Mouse (Mus musculus): Measurements from ENCODE around the gene Stx5a.
"Not testable (repeated sequence)": the region's sequence is repeated elsewhere in the genome, so short reads cannot be mapped to it uniquely, and the experiment has no call there.

- TF ChIP-seq CTCF (IDR thresholded peaks at IDR 0.05) = peak; percentile 39
- TF ChIP-seq EP300 (IDR thresholded peaks at IDR 0.05) = not testable (repeated sequence)
These were observed 22.2 kb upstream of the Stx5a start for GRCm38 (mm10) chr19:8719037-8719436.

All from lung, postnatal 0 days (tissue).